Mouse (Mus musculus): ENCODE measurements around the gene Psmg4. TPM values are rescaled to one million over a fixed set of nuclear protein-coding genes. Genes with fewer than 3 reads are reported as not detected.
A peak's percentile ranks its signal among the peaks of the same experiment; 100 is the strongest.

Gene Psmg4
- total RNA-seq, 2 experiments from 2014 or later, result 25.1 TPM

DNA sequence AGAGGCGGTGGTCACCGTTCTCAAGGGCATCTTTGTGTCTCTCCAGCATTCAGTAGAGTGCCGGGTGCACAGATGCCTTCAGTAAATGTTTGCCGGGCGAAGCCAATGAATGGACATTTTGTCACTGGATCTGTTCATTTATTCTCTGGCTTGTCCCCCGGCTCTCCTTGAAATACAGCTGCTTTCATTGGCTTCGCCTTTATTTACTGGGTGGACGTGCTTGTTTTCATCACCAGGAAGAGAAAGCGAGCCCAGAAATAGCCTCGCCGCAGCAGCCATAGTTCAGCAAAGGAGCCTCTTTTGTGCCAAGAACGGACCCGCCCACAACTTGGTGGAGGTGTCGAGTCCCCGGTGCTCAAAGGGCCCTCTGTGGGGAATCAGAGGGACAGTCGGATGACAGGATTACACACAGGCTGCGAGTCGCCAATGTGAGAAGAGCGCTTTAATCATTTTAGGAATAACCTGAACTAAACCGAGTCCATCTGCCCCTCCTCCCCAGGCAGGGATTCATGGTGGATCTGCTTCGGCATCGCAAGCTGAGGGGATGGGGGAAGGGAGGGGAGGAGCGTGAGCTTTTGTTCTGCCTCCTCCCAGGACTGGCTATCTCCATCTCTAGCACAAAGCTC lies 13.9 kb upstream of the Psmg4 start:
- DNase-seq, result peak; percentile 77 to 79

DNA sequence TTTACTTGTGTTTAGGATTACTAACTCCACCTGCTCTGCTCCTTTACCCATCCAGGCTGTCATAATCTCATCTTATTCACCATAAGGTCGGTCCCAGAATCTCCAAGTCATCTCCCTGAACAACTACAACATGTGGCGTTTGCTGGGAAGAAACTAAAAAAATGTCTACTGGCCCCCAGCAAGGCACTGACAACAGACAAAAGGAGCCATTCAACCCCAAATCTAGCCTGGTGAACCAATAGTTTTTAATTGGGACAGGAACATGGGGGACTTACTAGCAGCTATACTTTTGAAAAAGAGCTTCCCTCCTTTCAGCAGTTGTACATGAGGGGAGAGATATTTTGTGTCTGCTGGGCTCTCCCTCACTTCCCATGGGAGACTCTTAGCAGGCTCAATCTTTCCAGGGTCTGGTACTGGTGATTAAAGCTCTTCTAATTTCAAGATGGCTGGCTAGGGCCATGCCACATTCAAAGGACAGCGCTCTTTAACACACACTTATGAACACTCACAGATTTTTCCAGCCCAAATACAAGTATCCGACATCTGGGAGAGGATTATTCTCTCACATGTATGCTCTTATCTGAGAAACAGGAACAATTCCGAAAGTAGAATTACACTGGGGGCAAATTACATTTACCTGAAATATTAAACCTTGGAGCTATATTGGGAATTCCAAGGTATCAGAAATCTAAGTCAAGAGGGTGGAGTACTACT lies 13.1 kb upstream of the Psmg4 start:
- DNase-seq, result no peak

DNA sequence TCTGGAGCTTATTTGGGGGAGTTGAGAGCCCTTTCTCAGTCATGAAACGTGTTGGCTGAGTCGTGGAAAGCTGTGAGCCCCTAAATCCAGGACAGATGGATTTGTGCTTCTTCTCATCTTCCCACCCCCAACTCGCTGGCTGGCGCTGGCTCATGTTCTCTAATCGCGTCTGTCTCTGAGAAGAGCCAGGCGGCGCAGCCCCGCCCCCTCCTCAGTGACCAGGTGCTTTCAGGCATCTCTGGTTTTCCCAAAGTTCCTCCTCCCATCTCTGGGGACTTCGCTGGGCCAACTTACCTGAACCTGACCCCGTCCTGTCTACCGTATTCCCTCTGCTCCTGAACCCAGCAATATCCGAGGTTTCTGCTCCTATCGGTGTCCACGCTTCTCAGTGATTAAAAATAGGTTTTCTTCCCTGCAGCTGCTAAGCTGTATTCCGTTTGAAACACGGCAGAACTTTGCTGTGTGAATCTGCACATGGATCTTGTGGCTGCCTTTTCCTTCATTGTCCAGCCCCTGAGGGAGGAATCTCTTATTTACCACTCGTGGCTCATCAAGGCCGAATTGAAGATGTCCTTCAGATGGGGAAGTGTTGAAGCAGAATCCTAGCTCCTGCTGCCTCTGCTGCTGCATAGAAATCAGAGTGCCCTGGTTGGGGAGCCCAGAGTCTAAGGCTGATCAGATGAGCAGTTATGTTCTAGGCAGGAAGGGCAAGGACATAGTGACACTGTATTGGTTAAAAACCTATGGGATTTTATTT lies 12.3 kb upstream of the Psmg4 start:
- DNase-seq, result peak; percentile 72 to 76

DNA sequence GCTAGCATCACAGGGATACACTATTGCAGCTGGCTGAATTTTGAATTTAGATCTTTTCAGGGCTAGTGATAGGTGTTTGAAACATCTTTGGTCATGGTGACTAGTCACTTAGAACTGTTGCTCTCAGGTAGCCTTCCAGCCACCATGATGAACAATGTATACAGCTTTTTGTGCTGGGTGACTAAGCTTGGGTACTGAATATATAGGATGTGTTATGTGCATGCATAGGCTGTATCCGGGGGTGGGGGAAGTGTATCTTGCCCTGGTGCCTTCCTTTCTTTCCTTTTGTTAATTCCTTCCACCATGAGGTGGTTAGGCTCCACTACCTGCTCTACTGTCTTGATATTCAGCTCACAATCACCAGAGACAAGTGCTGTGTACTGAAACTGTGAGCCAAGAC lies 11.3 kb upstream of the Psmg4 start:
- no peak for DNase-seq

DNA sequence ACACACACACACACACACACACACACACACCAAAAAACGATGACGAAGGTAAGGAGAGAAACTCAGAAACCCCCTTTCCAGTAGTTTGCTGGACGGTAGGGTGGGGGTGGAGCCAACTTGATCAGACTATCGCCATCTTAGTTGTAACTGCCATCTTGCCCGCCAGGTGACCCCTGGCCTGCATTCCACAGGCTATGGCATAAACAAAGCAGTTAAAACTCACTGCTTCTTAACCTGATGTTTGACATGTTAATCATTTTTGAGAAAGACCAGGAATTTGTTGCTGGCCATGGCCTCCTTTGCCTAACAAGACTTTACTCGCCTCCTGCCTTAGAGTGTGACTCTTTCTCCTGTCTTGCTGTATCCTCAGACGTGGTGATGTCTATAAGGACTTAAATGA lies 10.1 kb upstream of the Psmg4 start:
- DNase-seq, result no peak

DNA sequence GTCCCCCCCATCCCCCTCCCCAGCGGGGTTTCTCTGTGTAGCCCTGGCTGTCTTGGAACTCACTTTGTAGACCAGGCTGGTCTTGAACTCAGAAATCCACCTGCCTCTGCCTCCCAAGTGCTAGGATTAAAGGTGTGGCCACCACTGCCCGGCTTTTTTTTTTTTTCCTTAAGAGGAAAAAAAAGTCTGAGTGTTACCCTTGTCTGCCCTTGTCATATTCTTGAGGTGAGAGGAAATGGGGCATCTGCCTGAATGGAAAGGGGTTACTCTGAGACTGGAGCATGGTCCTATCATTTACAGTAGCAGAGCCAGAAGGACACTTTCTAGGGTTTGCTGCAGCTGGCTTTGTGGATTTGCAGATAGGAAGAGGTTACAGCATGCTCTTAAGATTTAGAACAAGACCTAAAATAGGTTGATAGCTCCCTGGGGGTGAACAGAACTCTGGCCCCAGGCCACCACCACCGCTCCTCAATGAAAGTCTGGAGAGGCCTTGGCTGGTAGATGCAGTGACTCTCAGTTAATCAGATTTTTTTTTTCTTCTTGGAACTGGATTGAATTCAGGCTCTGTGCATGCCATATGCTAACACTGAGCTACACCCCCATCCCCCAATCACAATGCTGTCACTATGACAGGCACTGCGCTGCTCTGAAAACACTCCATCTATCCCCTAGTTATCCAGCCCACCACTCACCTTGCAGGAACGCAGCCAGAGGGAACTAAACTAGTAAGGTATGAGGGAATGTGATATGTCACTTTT lies 9.3 kb upstream of the Psmg4 start:
- DNase-seq, result peak in 1 of 2 experiments; percentile 60

DNA sequence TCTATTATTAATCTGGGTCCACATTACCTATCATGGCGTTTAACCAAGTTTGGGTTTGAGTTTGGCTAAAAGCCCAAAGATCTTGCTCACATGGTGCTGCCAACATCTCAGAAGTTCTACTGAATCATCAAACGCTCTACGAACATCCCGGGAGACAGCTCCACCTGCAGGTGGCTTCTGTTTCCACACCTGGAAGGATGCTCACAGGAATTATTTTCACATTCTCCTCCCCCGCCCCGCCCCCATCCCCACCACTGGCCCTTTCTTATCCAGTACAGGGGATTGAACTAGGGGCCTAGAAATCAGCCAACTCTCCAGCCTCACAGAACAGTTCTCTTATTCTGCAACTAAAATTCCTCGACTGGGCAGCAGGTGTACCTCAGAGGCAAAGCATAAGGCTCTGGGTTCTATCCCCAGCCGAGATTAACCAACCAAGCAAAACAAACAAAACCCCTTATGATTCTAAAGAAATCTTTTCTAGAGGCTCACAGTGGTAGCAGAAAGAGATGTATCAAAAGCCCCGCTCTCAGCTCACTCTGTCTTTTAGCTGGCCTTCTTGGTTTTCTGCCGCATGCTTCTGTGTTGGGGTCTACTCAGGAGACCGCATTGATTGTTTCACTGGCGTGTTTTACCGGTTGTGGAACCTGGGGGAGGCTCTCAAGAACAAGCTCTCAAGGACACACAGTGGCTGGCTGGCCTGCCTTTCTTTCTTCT lies 8.4 kb upstream of the Psmg4 start:
- peak; percentile 66 to 74 for DNase-seq

DNA sequence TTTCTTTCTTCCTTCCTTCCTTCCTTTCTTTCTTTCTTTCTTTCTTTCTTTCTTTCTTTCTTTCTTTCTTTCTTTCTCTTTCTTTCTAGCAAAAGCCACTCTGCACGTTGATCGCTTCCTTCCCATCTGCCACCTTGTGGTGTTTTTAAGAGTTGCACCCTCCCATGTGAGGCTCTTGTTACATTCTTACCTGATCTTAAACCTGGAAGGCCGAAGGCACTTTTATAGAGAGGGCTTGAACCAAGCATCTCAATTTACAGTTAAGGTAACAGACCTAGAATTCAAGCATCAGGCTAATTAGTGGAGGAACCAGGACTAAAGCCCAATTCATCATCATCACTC lies 7.9 kb upstream of the Psmg4 start:
- DNase-seq, result peak; percentile 42 to 66

DNA sequence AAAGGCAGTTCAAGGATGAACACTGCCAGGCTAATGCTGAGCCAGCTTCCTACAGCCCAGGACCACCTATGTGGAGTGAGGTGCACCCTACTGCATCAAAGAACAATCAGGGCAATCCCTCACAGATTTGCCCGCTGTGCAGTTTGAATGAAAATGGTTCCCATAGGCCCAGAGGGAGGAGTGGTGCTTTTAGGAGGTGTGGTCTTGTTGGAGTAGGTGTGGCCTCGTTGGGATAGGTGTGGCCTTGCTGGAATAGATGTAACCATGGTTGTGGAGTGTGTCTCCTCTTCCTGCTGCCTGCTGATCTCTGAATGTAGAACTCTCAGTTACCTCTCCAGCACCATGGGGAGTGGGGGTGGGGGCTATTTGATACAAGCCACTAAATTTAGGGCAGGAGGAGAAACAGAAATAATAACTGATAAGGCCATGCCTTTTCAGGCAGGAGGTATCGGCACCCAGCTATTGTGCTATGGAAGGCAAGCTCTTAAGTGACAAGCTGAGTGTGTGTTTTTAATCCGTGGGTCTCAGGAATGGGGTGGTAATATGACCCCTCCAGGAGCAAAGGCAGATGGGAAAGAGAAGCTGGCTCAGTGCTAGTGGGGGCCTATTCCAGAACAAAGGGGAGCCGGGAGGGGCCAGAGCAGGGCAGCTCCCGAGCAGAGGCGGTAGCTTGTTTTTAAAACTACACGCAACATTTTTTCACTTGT lies 6.5 kb upstream of the Psmg4 start:
- no peak for DNase-seq

DNA sequence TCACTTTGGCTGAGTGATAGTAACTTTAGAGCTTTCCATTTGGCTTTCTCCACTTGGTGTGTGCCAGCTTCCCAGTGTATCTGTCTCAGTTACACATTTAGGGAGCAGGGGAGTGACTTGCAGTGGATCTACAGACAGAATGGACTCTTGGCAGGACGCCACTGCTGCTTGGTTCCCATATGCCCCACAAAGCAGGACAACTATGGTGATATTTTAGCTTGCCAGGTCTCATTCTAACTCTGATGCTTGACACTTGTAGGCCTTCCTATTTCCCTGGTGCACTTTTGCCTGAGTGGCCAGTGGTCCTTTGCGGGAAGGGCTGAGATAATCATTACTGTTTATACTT lies 6.0 kb upstream of the Psmg4 start:
- no peak for DNase-seq

DNA sequence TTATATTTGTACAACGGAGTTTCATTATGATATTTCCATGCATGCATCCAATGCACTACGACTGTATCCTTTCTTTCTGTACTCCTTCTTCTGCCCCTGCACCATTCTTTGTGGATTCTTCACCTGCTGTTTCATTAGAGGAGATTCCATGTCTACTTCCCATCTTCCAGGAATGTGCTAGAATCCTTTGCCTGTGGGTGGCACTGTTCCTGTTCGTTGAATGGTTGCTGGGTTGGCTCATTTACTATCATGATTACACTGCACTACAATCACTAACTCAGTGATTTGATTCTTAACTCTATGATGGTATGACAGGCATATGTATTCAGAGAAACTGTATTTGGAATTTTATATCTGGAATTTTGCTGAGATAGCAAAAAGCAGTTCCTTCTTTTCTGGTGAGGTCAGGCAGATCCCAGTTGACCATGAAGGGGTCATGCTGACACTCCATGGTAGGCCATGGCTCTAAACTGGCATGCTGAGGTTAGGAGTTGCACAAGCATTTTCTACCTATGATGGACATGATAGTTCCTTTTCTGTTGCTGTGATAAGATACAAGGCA lies 5.1 kb upstream of the Psmg4 start:
- DNase-seq, result no peak

DNA sequence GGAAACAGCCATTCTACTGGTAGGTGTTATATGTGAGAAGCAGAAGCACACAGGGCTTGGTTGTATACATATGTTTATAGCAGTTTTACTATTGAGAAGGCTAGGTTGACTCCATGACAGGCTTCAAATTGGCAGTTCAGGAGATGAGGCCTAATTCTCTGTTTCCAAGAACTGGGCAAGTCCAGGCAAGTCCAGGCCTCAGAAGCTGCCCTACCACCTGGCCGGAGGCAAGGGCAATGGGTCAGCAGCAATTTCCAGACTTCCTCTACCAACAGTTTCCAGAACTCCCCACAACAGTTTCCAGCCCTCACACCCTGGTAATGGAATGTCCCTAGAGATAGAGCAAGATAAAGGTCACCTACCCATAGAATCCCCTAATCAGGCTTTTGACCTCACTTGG lies 2.8 kb upstream of the Psmg4 start:
- no peak for DNase-seq

DNA sequence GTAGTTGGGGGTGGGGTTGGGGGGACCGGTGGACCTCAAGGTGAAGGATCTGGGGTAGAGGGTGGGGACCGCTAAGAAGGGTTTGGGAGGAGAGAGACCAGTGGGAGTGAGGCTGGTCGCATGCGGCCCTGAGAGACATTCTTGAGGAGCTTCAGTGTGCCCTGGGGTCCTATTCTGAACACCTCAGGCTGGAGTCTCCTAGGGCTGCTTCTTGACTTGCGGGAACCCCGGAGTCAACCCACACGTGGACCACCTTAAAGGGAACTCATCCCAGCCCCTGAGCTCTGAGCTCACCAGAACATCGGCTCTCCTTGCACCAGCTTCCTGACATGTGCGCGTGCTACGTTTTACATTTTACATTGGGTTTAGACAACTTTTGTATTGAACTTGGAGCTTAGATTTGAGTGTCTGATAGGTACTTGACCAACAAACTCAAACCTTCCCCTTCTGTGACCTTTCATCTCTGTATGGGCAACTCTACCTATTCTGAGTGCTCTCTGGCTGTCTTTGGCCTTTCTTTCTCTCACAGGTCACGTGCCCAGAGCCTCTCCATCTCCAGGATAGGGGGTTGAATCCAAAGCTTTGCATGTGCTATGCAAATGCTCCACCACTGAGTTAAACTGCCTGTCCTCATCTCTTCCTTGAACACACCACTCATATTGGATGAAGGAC lies 676 bp downstream of the Psmg4 start:
- DNase-seq, result peak in 1 of 2 experiments; percentile 35

DNA sequence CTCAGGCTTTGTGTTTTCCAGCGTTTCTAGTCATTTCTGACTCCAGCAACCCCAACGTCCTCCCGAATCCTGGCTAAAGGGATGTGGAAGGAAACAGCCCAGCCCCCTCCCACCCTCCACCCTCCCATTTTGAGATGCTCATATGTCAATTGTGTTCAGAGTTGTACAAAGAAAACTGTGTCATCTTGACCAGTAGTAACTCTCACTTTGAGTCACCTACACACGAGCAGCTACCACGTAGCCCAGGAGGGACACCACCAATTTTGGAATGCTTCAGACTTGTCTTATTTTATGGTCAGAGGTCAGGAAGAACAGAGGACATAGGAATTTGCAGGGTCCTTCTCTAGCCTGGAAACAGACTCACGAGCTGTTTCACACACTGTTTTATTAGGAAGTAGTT lies 11.3 kb downstream of the Psmg4 start:
- no peak for DNase-seq

DNA sequence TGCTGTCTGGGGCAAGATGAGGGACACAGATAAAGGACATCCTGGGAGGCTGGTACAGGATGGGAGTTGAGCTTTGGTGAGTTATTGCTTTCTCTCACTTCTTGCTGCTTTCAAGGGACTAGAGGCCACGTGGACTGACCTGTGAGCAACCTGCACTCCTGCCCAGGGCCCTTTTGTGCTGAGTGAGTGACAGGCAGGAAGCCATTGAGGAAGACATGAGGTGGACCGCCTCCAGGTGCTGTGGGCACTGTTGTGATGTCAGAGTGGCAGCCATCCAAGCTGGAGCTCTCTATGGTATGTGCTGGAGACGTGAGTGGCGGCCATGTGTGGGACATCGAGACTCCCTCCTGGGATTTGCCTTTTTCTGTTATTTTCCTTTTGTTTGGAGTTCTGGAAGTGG lies 18.9 kb downstream of the Psmg4 start:
- DNase-seq, result no peak

DNA sequence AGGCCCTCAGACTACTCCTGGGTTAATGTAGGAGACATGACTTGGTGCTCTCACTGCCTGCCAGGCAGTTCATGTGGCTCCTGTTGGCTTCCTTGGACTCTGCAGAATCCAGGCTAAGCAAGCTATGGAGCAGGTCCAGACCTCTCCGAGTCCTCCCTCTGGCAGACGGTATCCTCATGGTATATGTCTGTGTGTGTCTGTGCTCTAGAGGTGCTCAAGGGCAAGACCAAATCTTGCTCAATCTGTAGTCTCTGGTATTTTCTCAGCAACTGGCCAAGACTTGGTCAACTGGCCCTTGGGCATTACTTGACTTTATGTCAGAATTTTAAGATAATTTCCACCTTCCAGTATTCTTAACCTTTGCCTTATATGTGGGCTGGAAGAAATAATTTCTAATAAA lies 22.6 kb downstream of the Psmg4 start:
- DNase-seq, result no peak

DNA sequence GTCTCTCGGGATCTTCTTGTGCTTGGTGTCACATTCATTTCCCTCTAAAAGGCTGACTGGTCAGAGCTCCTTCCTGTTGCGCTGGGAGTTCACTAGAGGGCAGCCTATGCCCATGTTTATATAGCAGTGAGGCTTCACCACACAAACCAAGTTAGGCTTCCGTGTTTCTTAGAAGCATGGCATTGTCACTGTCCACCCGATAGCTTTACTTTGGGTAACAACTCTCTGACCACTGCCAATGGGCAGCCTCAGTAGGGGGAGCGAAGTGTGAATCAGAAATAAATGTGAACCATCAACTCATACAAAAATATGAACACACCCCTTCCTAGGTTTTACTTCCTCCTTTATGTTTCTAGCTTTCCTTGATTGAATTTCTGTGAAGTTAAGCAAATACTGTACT lies 24.8 kb downstream of the Psmg4 start:
- peak; percentile 59 to 61 for DNase-seq

DNA sequence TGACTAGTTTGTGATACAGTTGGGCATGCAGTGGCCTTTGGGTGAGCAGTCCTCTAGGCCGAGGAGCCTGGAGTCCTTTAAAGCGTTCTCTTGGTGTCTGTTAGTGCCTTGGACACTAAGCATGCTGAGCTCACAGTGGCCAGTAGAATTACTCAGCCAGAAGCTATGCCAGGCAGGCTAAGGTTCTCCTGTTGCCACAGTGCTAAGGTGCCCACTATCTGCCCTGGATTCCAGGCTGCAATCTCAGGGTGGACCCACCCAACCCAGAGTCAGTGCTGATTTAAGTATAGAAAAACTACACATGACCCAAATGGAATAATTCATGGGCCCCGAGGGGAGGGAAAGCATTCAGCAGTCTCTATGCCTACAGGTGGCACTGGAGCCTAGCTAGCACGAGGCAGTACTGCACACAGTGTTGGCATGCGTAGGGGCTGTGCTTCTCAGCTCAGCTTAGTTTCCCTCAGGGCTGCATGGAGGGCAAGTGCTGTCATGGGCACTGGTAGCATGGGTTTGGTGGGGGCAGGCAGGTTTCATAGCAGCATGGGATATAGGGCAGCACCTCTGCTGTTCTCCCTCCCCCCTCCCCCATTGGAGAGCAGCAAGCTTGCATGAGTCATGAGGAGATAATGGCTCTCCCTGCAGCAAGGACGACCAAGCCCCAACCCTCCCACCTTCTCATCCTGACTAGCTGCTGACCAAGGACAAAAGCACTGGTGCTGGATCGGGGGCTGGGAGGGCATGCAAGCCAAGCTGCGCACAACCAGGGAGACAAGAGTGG lies 29.8 kb downstream of the Psmg4 start:
- DNase-seq, result peak in 1 of 2 experiments; percentile 15

DNA sequence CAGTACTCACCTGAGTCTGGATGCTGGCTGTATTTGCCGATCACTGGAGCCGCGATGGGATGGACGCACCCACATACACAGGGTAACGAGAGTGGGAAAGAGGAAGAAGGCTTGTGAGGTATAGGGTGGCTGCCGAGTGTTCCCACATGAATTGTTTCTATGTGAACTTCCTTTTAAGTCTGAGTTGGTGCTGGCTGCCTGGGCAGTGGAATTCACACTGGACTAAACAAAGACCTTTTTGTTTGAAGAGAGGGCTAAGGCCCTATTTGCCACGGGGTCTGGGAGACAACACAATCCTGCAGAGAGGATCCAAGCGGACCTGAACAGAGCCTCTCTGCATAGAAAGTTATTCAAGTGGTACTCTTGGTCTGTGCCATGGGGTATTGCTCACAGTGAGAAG lies 30.6 kb downstream of the Psmg4 start:
- DNase-seq, result no peak

DNA sequence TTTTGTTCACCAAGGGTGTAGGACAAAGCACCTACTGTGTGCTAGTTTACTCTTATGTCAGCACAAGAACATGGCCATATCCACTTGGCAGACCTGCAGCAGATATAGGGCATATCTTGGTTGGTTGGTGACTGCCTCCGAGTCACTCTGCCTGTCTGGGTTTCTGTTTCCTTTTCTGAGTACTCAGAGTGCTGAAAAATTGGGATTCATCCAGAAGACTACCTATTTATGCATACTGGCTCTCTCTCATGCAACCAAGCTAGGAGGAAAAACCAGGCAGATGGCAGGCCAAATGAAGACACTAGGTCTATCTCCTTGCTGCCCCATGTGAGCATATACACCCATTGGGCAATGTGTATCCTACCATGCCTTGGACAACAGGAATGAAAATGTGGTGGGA lies 32.9 kb downstream of the Psmg4 start:
- DNase-seq, result no peak

All from layer of hippocampus, postnatal 36 days (tissue).